Mouse (Mus musculus): ENCODE results near the gene Spaca9.

Spaca9 gene

GRCm38 (mm10) chr2:28681718-28682117 lies 17.8 kb downstream of the Spaca9 start:
- in situ Hi-C loops (cut with MboI; ENCODE audit: low pct_unique_long_range_greater_than_20kb in 1 of 2, low sequenced_read_pairs in 2 of 2, unreplicated experiment in 1 of 2) = no loop called here

- in situ Hi-C loops (cut with MboI; ENCODE audit: low pct_unique_long_range_greater_than_20kb in 1 of 2, low sequenced_read_pairs in 2 of 2, unreplicated experiment in 1 of 2) = no loop called here
Measured at GRCm38 (mm10) chr2:28680710-28681109, 18.8 kb downstream of the Spaca9 start.

GRCm38 (mm10) chr2:28676005-28676404 lies 23.5 kb downstream of the Spaca9 start:
- in situ Hi-C loops (cut with MboI; ENCODE audit: low pct_unique_long_range_greater_than_20kb in 1 of 2, low sequenced_read_pairs in 2 of 2, unreplicated experiment in 1 of 2) = no loop called here

GRCm38 (mm10) chr2:28671438-28671837 lies 28.1 kb downstream of the Spaca9 start:
- in situ Hi-C loops (cut with MboI; ENCODE audit: low pct_unique_long_range_greater_than_20kb in 1 of 2, low sequenced_read_pairs in 2 of 2, unreplicated experiment in 1 of 2) = no loop called here

- in situ Hi-C loops (cut with MboI; ENCODE audit: low pct_unique_long_range_greater_than_20kb in 1 of 2, low sequenced_read_pairs in 2 of 2, unreplicated experiment in 1 of 2) = no loop called here
Measured at GRCm38 (mm10) chr2:28665818-28666217, 33.7 kb downstream of the Spaca9 start.

GRCm38 (mm10) chr2:28662891-28663290 lies 36.6 kb downstream of the Spaca9 start:
- in situ Hi-C loops (cut with MboI; ENCODE audit: low pct_unique_long_range_greater_than_20kb in 1 of 2, low sequenced_read_pairs in 2 of 2, unreplicated experiment in 1 of 2) = no loop called here

GRCm38 (mm10) chr2:28656216-28656615 lies 43.3 kb downstream of the Spaca9 start:
- in situ Hi-C loops (cut with MboI; ENCODE audit: low pct_unique_long_range_greater_than_20kb in 1 of 2, low sequenced_read_pairs in 2 of 2, unreplicated experiment in 1 of 2) = no loop called here

GRCm38 (mm10) chr2:28654295-28654694 lies 45.2 kb downstream of the Spaca9 start:
- in situ Hi-C loops (cut with MboI; ENCODE audit: low pct_unique_long_range_greater_than_20kb in 1 of 2, low sequenced_read_pairs in 2 of 2, unreplicated experiment in 1 of 2) = no loop called here

GRCm38 (mm10) chr2:28653351-28653750 lies 46.2 kb downstream of the Spaca9 start:
- in situ Hi-C loops (cut with MboI; ENCODE audit: low pct_unique_long_range_greater_than_20kb in 1 of 2, low sequenced_read_pairs in 2 of 2, unreplicated experiment in 1 of 2) = no loop called here

DNA sequence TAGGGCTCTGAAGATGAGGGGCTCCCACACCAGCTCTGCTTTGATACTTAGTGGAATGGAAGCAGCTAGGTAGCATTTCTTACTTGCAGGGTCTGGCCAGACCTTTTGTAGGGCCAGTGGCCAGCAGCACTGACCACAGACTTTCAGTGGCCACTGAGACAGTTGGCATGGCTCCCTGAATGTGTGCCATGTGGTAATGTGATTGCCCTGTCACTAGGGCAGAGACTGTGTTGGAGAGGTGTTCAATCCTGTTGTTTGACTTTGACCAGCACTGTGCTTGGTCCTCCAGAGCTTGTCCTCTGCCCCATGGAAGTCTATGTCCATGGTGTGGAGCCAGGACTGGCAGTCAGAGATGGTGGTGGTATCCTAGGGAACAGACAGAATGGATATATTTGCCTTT lies 49.0 kb downstream of the Spaca9 start:
- in situ Hi-C loops (cut with MboI; ENCODE audit: low pct_unique_long_range_greater_than_20kb in 1 of 2, low sequenced_read_pairs in 2 of 2, unreplicated experiment in 1 of 2) = no loop called here

- in situ Hi-C loops (cut with MboI; ENCODE audit: low pct_unique_long_range_greater_than_20kb in 1 of 2, low sequenced_read_pairs in 2 of 2, unreplicated experiment in 1 of 2) = no loop called here
Measured at GRCm38 (mm10) chr2:28643081-28643480, 56.4 kb downstream of the Spaca9 start.
